Mouse (Mus musculus) bone marrow macrophage, adult 2 months (primary cell): Measurements from ENCODE around the gene Oser1. TPM values are rescaled to one million over a fixed set of nuclear protein-coding genes. Genes with fewer than 3 reads are reported as not detected.
"Not testable (repeated sequence)": the region's sequence is repeated elsewhere in the genome, so short reads cannot be mapped to it uniquely, and the experiment has no call there.

Experiments
- H3K27ac ChIP-seq: 2 replicates; pipeline ENCODE4 v1.5.1; 2012; ENCODE audit warnings: low read depth, low read length; ENCODE audit not compliant: insufficient read depth
- H3K4me1 ChIP-seq: 2 replicates; pipeline ENCODE4 v1.6.1; 2012; ENCODE audit warnings: low read length; ENCODE audit not compliant: control insufficient read depth, insufficient read depth
- H3K4me3 ChIP-seq: 2 replicates; pipeline ENCODE4 v1.5.1; 2012; ENCODE audit warnings: mild to moderate bottlenecking, low read length, moderate library complexity; ENCODE audit not compliant: insufficient read depth
- CTCF ChIP-seq: IDR thresholded peaks from 2 replicates; pipeline ENCODE4 v1.5.1; 2012; ENCODE audit warnings: low read depth, mild to moderate bottlenecking, low read length, moderate library complexity
- POLR2A ChIP-seq: IDR thresholded peaks from 2 replicates; pipeline ENCODE4 v1.6.1; 2012; ENCODE audit warnings: mild to moderate bottlenecking, low read depth, low read length, borderline replicate concordance
- polyA plus RNA-seq: library from polyadenylated mRNA; stranded (reverse); fragments of >200 nt; gene quantifications from 2 replicates; pipeline ENCODE4 v1.2.4, GENCODE M21; 2012; ENCODE audit not compliant: missing spikeins, insufficient read depth, insufficient read length

The Oser1 gene
- polyA plus RNA-seq, 1 experiment = 68.5 TPM

DNA sequence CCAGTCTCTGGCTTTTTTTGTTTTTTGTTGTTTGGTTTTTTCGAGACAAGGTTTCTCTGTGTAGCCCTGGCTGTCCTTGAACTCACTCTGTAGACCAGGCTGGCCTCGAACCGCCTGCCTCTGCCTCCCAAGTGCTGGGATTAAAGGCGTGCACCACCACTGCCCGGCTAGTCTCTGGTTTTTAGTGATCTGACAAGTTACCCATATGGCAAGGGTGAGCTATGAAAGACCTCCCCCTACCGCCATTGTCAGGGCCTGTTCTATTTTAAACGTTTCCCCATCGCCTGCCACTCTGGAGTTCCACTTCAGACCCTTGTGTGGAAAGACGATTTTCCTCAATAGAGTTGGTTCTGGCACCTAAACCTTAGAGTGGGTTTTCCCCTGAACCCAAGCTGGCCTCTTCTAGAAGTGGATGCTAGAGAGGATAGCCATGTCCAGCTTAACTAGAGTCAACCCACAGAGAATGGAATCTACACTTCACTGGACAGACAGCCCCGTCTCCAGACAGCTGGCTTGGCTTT is 4.1 kb downstream of the Oser1 start:
- Histone ChIP-seq H3K4me1 (peaks cover 20% of the 10 kb centered on the region), H3K27ac (peak overlapping the region; percentile 94), H3K4me3 (peak overlapping the region; percentile 79)
- TF ChIP-seq CTCF (no peak), POLR2A (no peak)

DNA sequence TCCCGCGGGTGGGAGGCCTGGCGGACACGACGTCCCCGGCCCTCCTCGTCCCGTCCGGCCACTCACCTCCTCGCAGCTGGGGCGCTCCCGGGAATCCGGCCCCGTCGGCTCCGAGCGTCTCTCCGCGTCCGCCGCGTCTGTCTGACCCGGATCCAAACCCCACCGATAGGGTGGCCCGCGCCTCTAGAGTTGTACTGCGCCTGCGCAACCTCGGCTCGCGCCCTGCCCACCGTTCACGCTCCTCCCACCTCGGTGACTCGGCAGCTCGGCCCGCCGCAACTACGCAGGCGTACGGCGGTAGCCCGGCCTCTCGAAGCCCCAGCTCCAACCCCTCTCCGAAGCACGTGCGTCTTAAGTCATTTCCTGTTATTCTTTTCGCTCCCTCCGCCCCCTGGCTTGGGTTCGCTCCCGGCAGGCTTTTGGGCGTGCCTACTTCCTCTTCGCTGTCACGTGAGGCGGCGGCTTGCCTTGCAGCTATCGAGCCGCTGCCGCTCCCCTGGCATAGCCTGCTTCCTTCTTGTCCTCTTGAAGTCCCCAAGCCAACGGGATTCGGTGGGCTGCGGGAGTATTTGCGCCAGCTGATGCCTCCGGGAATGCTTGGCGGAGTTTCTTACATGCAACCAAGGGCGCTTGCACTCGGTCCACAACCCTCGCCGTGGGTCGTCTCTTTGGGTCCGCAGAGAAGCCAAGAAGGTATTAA is 5.0 kb downstream of the Oser1 start:
- Histone ChIP-seq H3K27ac (peak overlapping the region; percentile 95), H3K4me3 (peak overlapping the region; percentile 89), H3K4me1 (peaks cover 20% of the 10 kb centered on the region)
- no peak for TF ChIP-seq CTCF
- TF ChIP-seq POLR2A = peak; percentile 79; the same call in 1 of the 2 replicates

DNA sequence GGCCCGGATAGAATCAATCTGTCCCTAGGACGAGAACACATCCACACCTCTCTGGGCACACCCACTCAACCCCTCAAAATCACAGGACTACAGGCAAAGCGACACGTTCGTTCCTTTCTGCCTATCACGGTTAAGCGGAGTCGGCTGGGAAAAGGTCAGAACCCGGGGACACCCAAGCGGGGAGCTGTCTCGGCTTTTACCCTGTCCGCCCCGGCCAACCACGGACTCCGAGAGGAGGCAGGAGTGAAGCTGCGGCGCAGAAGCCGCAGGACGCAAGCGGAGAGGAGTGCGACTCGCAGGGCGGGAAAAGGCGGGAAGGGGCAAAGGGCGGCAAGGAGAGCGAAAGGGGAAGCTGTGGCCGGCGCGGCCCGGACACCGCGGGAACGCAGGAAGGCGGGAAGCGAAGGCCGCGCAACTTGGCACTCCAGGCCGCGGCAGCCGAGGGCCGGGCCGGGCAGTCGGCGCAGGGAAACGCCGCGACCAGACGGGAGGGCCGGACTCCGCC is 5.6 kb downstream of the Oser1 start:
- H3K27ac ChIP-seq = peak overlapping the region; percentile 95

DNA sequence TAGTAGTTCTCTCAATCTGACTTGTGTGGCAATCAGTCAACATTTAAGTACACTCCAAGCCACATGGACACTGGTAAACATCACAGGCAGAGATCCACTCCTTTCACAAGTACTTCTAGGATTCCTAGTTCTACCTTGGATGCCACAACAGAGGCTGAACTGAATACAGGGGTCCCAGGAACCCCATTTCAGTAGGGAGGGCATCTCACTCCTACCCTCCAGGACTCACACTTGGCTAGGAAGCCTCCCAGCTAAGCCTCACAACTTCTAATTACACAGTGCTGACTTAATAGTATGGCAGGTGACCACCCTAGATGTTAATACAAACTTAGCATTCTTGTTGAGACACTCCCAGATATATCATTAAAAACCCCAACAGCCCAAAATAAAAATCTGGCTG is 6.7 kb downstream of the Oser1 start:
- TF ChIP-seq CTCF = no peak
- no peak for TF ChIP-seq POLR2A
- Histone ChIP-seq H3K27ac (0 out of 2 replicates have a peak overlapping the region, but pooled peaks have one; percentile 11), H3K4me3 (peak overlapping the region; percentile 89), H3K4me1 (peaks cover 16% of the 10 kb centered on the region)

More for the DNA sequence above, 5.6 kb downstream of the Oser1 start:
- H3K4me3 ChIP-seq = peak overlapping the region; percentile 89
- H3K4me1 ChIP-seq = peaks cover 21% of the 10 kb centered on the region
- TF ChIP-seq POLR2A = no peak
- no peak for TF ChIP-seq CTCF

DNA sequence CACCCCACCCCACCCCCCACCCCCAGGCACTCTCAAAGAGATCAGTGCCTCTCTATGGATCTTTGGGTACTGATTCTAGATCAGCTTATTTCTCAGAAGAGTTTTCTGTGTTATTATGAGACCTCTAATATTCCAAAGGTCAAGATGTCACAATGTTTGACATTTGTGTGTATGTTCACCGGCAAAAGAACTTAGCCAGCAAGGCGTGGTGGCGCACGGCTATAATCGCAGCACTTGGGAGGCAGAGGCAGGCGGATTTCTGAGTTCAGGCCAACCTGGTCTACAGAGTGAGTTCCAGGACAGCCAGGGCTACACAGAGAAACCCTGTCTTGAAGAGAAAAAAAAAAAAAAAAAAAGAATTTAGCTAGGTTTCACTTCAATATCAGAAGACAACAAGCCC is 7.5 kb downstream of the Oser1 start:
- no peak for TF ChIP-seq POLR2A
- TF ChIP-seq CTCF = no peak
- no peak overlapping the region for H3K27ac ChIP-seq
- H3K4me3 ChIP-seq = no peak overlapping the region
- peaks cover 18% of the 10 kb centered on the region for H3K4me1 ChIP-seq

DNA sequence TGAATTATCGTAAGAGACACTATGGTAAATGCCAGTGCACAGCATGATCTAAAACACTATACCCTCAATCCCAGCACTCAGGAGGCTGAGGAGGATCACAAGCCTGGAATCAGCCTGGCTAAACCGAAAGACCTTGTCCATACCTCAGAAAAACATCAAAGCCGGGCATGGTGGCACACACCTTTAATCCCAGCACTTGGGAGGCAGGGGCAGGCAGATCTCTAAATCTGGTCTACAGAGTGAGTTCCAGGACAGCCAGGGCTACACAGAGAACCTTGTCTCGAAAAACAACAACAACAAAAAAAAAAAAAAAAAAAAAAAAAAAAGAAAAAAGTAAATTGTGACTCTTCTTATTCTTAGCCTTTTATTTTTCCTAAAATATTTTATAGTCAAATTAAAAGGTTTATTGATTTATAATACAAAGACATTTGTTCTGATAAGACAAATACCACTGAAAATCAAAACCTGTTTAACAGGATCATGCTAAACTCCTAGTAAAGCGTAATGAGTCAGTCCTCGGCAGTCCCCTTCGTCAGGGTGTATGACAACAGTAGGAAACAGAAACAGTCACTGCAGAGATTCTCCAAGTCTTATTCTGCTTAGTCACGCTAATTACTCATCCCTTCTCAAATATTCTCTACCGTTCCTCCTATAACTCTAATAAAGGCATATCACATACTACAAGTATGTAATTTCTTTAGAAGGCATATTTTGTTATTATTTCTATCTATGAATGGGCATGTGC is 11.5 kb downstream of the Oser1 start:
- H3K27ac ChIP-seq = peak overlapping the region; percentile 9; the same call in 1 of the 2 replicates
- H3K4me1 ChIP-seq = peaks cover 14% of the 10 kb centered on the region
- H3K4me3 ChIP-seq = no peak overlapping the region
- TF ChIP-seq CTCF (no peak), POLR2A (no peak)

DNA sequence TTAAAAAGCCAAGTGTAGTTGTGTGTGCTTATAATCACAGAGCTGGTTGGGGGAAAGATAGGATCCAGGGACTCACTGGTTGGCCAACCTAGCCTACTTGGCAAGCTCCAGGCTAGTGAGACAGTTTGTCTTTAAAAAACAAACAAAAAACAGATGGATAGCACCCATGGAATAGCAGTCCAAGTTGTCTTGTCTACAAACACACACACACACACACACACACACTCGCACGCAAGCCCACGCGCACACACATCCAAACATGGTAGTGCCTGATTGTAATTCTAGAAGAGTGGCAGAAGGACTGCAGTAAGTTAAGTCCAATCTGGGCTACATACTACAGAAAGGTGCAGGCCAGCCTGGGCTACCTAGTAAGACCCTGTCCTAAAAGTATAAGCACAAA is 12.1 kb downstream of the Oser1 start:
- H3K27ac ChIP-seq = no peak overlapping the region
- TF ChIP-seq POLR2A = no peak
- no peak for TF ChIP-seq CTCF
- peaks cover 14% of the 10 kb centered on the region for H3K4me1 ChIP-seq
- H3K4me3 ChIP-seq = no peak overlapping the region

DNA sequence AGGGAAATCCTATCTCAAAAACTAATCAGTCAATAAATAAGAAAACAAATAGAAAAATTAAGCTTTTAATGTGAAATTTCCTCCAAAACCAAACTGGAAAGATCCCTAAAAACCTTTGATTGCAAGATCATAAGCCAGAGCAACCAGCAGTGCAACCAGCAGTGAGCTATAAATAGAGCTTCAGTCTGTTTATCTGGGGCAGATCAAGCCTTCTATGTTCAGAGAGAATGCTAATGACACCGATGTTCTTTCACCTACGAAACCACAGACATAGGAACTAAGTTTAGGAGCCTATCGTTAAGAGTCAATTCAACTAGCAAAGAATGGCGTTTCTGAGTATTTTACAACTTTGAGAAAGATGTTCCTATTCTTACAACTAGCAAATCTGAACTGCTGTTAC is 12.7 kb downstream of the Oser1 start:
- TF ChIP-seq CTCF (no peak), POLR2A (no peak)
- Histone ChIP-seq H3K4me1 (peaks cover 13% of the 10 kb centered on the region), H3K4me3 (no peak overlapping the region), H3K27ac (no peak overlapping the region)

DNA sequence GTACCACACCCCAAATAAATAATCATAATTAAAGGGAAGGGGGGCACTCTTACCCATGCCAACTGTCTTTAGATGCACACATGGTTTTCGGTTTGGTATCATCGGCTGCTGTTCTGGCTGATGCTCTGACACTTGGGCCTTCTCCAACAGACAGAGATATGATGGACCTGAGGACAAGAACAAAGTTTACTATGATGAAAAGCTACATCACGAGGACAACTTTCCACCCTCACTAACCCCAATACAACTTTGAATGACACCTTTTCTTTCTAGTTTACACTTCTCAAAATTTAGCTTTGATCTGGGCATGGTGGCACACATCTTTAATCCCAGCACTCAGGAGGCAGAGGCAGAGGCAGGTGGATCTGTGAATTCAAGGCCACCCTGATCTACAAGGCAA is 13.2 kb downstream of the Oser1 start:
- H3K27ac ChIP-seq = not testable (repeated sequence)

DNA sequence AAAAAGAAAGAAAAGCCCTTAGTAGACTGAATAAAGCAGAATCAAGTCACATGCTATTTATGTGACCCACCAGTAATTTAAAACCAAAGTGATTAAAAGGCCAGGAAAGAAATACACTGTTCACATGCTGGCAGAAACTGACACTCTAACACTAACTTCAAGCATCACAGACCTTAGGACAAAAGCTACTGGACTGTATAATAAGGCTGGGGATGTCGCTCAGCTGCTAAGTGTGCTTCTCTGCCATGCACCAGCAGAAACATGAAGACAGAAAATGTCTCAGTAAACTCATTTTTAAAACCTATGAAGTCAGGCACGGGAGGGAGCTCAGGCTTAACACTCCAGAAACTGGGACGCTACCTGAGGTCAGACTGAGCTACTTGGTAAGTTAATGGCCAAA is 14.3 kb downstream of the Oser1 start:
- TF ChIP-seq POLR2A (no peak), CTCF (no peak)
- Histone ChIP-seq H3K4me3 (no peak overlapping the region), H3K4me1 (peaks cover 10% of the 10 kb centered on the region), H3K27ac (no peak overlapping the region)

More for the DNA sequence above, 13.2 kb downstream of the Oser1 start:
- peaks cover 13% of the 10 kb centered on the region for H3K4me1 ChIP-seq
- H3K4me3 ChIP-seq = not testable (repeated sequence)
